Mouse (Mus musculus) neural tube, embryonic 13.5 days (tissue): Measurements from ENCODE around the gene Wnt5a. TPM values are rescaled to one million over a fixed set of nuclear protein-coding genes. Genes with fewer than 3 reads are reported as not detected.

Source experiments
- ATAC-seq: fragments of 200-750 bp; cut with Nextera tagmentation; 2 replicates; pipeline ENCODE4 v1.8.0; 2017; ENCODE audit warnings: low read depth, mild to moderate bottlenecking, moderate TSS enrichment, moderate library complexity
- H3K27ac ChIP-seq: fragments of 300-500 bp; sonication (generic); replicated peaks from 2 replicates; pipeline ENCODE4 v1.5.1; 2015; ENCODE audit warnings: moderate library complexity, mild to moderate bottlenecking, inconsistent platforms
- H3K27me3 ChIP-seq: fragments of 300-500 bp; sonication (generic); 2 replicates; pipeline ENCODE4 v1.6.1; 2015; ENCODE audit warnings: mild to moderate bottlenecking, inconsistent platforms
- H3K36me3 ChIP-seq: fragments of 300-500 bp; sonication (generic); 2 replicates; pipeline ENCODE4 v1.6.1; 2015; ENCODE audit warnings: mild to moderate bottlenecking, inconsistent platforms
- H3K4me1 ChIP-seq: fragments of 300-500 bp; sonication (generic); replicated peaks from 2 replicates; pipeline ENCODE4 v1.6.1; 2015; ENCODE audit warnings: inconsistent platforms
- H3K4me2 ChIP-seq: fragments of 300-500 bp; sonication (generic); 2 replicates; pipeline ENCODE4 v1.6.1; 2015; ENCODE audit warnings: inconsistent platforms, mild to moderate bottlenecking, moderate library complexity
- H3K4me3 ChIP-seq: fragments of 300-500 bp; sonication (generic); 2 replicates; pipeline ENCODE4 v1.5.1; 2015; ENCODE audit warnings: mild to moderate bottlenecking, inconsistent platforms
- H3K9ac ChIP-seq: fragments of 300-500 bp; sonication (generic); 2 replicates; pipeline ENCODE4 v1.6.1; 2015; ENCODE audit warnings: moderate library complexity, mild to moderate bottlenecking, inconsistent platforms
- H3K9me3 ChIP-seq: fragments of 300-500 bp; sonication (generic); 2 replicates; pipeline ENCODE4 v1.6.1; 2016; ENCODE audit warnings: inconsistent platforms
- WGBS: fragments of 180-500 bp; shearing (Covaris S2); methylation state at CpG from one replicate; pipeline ENCODE4 v1.1.7; 2015; 5-methylcytosine and 5-hydroxymethylcytosine counted together
- polyA plus RNA-seq: library from polyadenylated mRNA; unstranded; fragments of >200 nt; fragmentation: Nextera tagmentation; extraction: Ambion mirVana; gene quantifications from 2 replicates; pipeline ENCODE4 v1.2.1, GENCODE M21; 2015

Wnt5a gene
- polyA plus RNA-seq, 1 experiment from 2014 or later: 11.2 TPM

DNA sequence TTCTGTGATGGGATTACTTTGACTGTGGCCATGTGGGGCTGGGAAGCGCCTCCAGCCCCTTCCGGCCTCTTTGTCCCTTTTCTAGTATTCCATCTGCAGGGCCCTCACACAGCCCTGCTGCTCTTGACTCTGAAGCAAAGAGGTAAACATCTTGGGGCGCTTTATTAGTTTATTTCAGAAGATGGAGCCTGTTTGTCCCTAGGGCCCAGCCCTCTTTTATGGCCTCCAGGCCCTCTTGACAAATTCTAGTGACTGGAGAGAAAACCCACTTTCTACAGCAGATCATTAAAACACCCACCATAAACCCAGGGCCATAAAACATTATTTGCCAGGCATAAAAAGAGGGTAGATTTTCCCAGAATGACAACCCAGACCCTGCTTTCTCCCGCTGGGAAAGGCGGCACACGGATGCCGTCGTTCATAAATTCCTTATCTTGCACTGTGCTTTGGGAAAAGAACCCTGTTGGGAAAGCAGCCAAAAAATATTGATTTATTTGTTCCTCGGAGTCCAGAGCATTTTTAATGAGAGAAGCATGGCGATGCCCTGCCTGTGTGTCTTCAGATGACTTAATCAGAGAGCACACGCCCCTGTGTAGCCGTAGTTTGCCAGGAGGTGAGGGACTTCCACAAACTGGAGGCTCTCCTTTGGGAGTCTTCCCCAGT is 3.2 kb upstream of the Wnt5a start:
- Histone ChIP-seq H3K4me2 (no peak overlapping the region), H3K36me3 (no peaks in the 10 kb centered on the region), H3K4me3 (no peak overlapping the region), H3K27ac (no peak overlapping the region), H3K9me3 (no peaks in the 10 kb centered on the region), H3K9ac (no peak overlapping the region), H3K27me3 (peaks cover 38% of the 10 kb centered on the region), H3K4me1 (peaks cover 36% of the 10 kb centered on the region)
- no peak for ATAC-seq
- WGBS: 15% methylated on average over 12 of the region's 12 CpGs

DNA sequence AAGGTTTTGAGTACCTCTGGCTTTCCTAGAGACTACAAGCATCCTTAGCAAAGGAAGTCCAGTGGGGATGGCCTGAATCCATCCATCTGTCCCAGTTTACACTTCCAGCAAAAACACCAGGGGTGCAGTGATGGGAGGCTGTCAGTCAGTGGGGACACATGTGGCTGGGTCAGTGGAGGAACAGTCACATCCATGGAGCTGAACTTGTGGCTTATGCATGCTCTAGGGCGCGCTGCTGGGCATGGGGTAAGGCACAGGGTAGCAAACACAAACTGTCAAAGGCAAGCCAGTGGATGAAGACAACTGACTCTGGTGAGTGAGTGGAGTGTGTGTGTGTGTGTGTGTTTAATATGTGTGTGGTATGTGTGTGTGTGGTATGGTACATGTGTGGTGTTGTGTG is 1.3 kb upstream of the Wnt5a start:
- H3K4me3 ChIP-seq: no peak overlapping the region
- WGBS: 82% methylated on average over 2 of the region's 2 CpGs
- H3K36me3 ChIP-seq: no peaks in the 10 kb centered on the region

DNA sequence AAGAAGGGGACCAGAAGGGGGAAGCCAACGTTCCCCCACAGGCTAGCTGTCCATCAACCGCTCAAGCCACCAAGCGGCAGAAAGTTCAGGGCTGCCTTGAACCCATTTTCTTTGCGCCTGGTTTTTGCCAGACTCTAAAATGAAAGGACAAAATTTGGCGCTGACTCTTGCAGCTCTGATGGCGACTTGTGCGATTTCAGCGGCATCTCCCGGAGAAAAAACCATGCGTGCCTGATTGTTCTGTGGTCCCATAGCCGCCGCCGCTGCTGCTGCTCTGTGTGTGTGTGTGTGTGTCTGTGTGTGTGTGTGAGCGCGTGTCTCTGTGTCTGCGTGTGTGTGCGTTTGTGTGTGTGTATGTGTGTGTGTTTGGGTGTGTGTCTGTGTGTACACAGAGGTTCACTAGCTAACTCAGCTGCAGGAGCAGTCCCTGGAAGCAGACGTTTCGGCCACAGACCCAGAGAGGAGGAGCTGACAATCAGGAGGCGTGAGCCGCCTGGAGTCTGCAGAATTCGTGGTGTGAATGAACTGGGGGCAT is 568 bp downstream of the Wnt5a start:
- ATAC-seq: peak; percentile 56
- 0% methylated on average over 22 of the region's 22 CpGs for WGBS
- peak overlapping the region; percentile 77 for H3K9ac ChIP-seq
- H3K9me3 ChIP-seq: no peaks in the 10 kb centered on the region
- H3K36me3 ChIP-seq: no peaks in the 10 kb centered on the region
- H3K4me2 ChIP-seq: peak overlapping the region; percentile 92
- peak overlapping the region; percentile 60 for H3K4me3 ChIP-seq
- peaks cover 65% of the 10 kb centered on the region for H3K27me3 ChIP-seq
- peak overlapping the region; percentile 84 for H3K27ac ChIP-seq
- H3K4me1 ChIP-seq: peaks cover 72% of the 10 kb centered on the region

More for the DNA sequence above, 1.3 kb upstream of the Wnt5a start:
- peaks cover 54% of the 10 kb centered on the region for H3K4me1 ChIP-seq
- ATAC-seq: no peak
- H3K9me3 ChIP-seq: no peaks in the 10 kb centered on the region
- no peak overlapping the region for H3K4me2 ChIP-seq
- peaks cover 48% of the 10 kb centered on the region for H3K27me3 ChIP-seq
- H3K27ac ChIP-seq: no peak overlapping the region
- H3K9ac ChIP-seq: no peak overlapping the region

DNA sequence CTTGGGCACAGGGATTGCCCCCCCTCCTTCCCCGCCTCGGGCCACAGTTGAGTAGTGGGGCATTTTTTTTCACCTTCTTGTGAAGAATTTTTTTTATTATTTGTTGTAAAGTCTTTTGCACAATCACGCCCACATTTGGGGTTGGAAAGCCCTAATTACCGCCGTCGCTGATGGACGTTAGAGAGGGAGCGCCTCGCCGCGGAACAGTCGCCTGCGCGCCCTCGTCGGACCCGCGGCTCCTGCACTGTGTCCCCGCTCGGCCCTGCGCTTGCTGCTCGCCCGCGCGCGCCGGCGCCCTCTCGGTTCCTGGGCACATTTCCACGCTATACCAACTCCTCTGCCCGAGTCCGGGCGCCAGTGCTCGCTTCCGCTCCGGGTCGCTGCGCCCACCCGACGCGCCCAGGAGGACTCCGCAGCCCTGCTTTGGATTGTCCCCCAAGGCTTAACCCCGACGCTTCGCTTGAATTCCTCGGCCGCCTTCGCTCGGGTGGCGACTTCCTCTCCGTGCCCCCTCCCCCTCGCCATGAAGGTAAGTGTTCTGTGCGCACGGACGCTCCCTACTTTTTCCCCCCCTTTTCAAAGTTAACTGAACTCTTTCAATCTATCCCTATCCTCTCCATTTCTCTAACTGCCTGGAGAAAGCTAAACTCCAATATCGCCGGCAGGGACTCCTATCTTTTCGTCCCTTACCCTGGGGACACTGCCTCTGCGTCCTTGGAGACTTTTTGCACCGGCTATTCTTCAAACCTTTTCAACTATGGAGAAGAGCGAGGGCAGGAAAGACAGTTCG is 1.2 kb downstream of the Wnt5a start:
- Histone ChIP-seq H3K36me3 (no peaks in the 10 kb centered on the region), H3K4me2 (peak overlapping the region; percentile 92), H3K9ac (peak overlapping the region; percentile 77), H3K9me3 (no peaks in the 10 kb centered on the region), H3K27ac (peak overlapping the region; percentile 84), H3K27me3 (peaks cover 66% of the 10 kb centered on the region), H3K4me1 (peaks cover 78% of the 10 kb centered on the region), H3K4me3 (peak overlapping the region; percentile 60)
- WGBS: under 1% methylated on average over 62 of the region's 62 CpGs
- peak; percentile 54 for ATAC-seq

DNA sequence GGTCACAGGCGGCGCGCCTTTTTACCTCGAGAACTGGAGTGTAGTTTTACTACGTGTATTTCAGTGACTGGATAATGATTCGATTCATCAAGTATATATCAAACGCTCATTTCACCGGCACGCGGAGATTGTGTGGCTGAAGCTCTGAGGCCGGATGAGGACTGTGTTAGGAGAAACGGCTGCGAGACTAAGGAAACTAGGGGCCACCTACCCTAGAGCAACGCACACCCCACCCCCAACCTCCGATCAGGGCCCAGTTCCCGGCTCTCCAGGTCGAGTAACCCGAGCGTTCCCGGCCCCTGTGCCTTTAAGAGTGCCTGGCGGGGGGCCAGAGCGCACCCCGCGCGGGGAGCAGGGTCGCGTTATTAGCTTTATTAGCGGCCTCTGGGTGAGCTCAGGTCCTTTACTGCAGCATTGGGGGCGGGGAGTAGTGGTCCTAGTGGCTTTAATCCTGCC is 1.9 kb downstream of the Wnt5a start:
- Histone ChIP-seq H3K4me2 (peak overlapping the region; percentile 92), H3K27ac (peak overlapping the region; percentile 84), H3K9ac (peak overlapping the region; percentile 77), H3K4me1 (peaks cover 78% of the 10 kb centered on the region), H3K9me3 (no peaks in the 10 kb centered on the region), H3K4me3 (peak overlapping the region; percentile 60), H3K27me3 (peaks cover 66% of the 10 kb centered on the region), H3K36me3 (no peaks in the 10 kb centered on the region)
- peak; percentile 25; the same call in 1 of the 2 replicates for ATAC-seq
- WGBS: under 1% methylated on average over 29 of the region's 29 CpGs

DNA sequence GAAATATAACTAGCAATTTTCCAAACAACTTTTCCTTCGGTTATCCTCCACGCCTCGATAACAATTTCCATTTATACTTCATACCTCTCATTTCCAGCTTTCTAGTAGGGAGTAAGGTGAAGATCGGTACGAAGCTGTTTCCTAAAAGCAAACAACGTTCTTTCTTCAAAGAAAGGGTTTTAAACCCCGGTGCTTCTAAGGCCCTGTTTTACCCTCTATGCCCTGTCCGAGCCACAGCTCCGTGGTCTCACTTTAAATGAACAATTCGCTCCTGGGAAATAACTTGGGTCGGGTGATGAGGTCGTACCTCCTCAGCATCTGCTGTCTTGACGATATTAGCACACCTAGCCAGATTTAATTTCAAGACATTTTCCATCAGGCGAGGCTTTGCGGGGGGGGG is 2.5 kb downstream of the Wnt5a start:
- Histone ChIP-seq H3K36me3 (no peaks in the 10 kb centered on the region), H3K4me1 (peaks cover 80% of the 10 kb centered on the region), H3K4me3 (peak overlapping the region; percentile 60), H3K27ac (peak overlapping the region; percentile 84; the same call in 1 of the 2 replicates), H3K9me3 (no peaks in the 10 kb centered on the region), H3K9ac (peak overlapping the region; percentile 77), H3K27me3 (peaks cover 66% of the 10 kb centered on the region), H3K4me2 (peak overlapping the region; percentile 92)
- no peak for ATAC-seq
- WGBS: under 1% methylated on average over 15 of the region's 15 CpGs

DNA sequence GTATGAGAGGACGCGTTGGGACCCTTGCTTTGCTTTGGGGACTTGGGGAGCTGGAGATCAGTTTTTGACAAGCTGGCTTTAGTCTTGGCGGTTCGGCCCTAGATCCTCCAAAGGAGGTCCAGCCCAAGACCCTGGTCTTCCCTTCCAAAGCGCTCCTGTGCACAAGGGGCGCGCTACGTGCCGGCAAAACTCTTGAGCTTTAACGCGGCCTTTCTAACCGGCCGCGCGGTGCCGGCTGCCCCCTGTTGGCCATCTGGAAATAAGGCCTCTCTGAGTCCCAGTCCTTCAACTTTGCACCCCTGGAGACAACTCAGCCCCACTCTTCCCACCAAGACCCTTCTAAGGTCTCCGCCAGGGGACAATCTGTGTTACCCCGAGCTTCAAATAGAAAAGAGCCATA is 2.9 kb downstream of the Wnt5a start:
- Histone ChIP-seq H3K4me2 (peak overlapping the region; percentile 92), H3K9me3 (no peaks in the 10 kb centered on the region), H3K4me3 (peak overlapping the region; percentile 60), H3K27ac (peak overlapping the region; percentile 84; the same call in 1 of the 2 replicates), H3K9ac (peak overlapping the region; percentile 77), H3K4me1 (peaks cover 80% of the 10 kb centered on the region), H3K27me3 (peaks cover 67% of the 10 kb centered on the region), H3K36me3 (no peaks in the 10 kb centered on the region)
- WGBS: 2% methylated on average over 18 of the region's 18 CpGs
- ATAC-seq: peak; percentile 6; the same call in 1 of the 2 replicates

DNA sequence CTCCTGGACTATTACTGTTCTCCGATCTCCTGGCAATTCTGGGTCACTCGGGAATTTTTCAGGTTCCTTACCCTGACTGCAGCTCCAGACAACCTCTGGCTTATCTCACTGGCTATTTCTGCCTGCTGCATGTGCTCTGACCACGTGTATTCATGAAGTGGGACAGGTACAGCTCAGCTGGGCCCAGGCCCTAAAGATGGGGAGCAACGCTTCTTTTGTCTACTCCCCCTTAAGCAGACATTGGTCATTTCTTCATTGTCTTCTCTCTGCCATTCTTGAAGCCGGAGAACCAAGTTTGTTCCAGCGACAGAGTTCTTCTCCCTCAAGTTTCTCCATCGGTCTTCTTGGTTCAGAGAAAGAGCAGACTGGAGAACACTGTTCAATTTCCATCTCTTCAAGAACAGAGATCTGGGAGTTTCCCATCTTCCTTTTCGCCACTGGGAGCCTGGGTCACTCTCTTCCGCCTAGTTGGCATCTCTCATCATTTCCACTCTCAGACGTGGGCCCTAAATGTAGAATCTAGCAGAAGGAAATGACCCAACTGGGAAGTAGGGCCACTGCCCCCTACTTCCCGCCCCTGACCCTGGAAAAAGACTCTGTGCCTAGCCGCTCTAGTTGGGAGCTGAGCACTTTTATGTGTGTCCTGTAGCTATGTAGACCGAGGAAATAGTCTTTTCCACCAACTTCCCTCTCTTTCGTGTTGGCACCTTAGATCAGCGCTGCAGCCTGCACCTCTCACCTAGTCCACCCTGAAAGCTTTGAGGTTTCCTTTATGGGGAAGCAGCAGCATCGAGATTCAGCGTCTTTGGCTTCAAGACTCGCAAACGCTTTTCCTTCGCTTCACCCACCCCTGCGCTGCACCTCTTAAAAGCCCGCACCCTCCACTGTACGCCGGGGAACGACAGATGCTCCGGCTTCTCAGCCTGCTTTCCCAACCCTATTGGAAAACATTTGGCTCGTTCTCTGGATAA is 4.0 kb downstream of the Wnt5a start:
- Histone ChIP-seq H3K27me3 (peaks cover 67% of the 10 kb centered on the region), H3K4me2 (peak overlapping the region; percentile 92), H3K4me3 (peak overlapping the region; percentile 60), H3K9me3 (no peaks in the 10 kb centered on the region), H3K9ac (peak overlapping the region; percentile 77), H3K27ac (no peak overlapping the region), H3K36me3 (no peaks in the 10 kb centered on the region), H3K4me1 (peaks cover 88% of the 10 kb centered on the region)
- WGBS: 13% methylated on average over 27 of the region's 27 CpGs
- no peak for ATAC-seq

DNA sequence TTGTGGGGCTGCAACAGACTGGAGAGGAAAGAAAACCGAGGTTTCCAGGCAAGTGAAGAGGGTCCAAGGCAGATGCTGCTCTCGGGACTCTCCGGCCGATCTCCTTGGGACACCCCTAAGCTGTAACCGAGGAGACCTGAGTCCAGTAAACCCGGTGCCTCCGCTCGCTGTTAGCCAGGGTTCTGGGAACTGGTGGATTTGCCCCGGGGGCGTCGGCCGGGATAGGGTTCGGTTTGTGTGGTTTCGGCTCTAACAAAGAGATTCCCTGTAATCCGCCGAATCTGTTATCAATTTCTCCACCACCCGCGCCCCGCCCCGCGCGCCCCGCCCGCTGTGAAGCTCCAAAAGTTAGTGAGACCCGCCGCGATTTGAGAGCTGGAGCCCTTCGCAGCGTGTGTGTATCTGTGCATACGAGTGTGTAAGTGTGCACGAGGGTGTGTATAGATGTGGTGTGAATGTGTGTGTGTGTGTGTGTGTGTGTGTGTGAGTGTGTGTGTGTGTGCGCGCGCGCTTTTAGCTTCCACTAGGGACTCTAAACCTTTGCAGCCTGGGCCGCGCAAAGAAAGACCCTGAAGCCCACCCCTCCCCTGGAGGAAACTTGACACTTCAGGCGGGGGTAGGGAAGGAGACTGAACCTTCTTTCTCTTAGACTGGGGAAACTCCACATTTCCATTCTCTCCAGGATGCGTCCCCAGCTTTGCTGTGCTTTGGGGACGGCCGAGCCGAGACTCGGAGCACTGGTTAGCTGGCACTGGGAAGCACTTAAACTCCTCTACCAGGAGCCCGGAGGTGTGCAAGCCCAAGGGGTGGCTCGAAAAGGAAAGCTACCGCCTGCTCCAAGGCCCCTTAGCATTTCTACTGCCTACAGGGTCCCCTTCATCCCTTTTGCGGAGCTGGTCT is 5.1 kb downstream of the Wnt5a start:
- peak overlapping the region; percentile 60 for H3K4me3 ChIP-seq
- H3K27me3 ChIP-seq: peaks cover 63% of the 10 kb centered on the region
- peak overlapping the region; percentile 77 for H3K9ac ChIP-seq
- peak overlapping the region; percentile 24; the same call in 1 of the 2 replicates for H3K27ac ChIP-seq
- no peak for ATAC-seq
- H3K9me3 ChIP-seq: no peaks in the 10 kb centered on the region
- WGBS: under 1% methylated on average over 46 of the region's 47 CpGs
- peaks cover 78% of the 10 kb centered on the region for H3K4me1 ChIP-seq
- peak overlapping the region; percentile 92 for H3K4me2 ChIP-seq
- H3K36me3 ChIP-seq: no peaks in the 10 kb centered on the region

DNA sequence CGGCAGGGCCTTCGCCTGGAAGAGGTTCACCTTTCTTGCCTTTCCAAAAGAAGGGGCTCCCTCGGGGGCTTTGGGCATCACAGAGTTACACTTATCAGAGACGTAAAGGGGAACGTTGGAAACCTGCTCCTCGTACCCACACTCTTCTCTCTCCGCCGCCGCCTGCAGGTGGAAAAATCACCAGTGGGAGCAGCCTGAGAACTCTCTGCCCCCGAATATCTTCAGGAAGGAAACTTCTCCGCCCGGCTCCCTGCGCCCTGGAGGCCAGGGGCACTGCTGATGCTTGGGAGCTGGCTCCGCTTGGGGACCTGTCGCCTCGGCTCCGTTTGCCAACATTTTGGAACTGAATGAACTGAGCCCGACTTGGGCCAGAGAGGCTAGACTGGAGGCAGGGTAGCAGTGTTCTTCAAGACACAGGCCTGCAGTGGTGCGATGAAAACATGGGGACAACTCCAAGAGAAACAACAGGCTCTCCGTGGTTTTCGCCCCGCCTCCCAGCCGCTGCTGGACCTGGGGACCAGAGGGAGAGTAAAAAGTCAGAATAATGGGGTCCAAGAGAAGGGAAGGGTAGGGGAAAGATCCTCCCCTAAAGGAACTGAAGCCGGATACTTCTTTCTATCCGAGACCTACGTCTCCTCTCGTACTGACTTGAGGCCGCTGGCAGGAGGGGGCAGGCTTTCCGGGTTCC is 5.9 kb downstream of the Wnt5a start:
- peaks cover 65% of the 10 kb centered on the region for H3K27me3 ChIP-seq
- H3K27ac ChIP-seq: peak overlapping the region; percentile 24; the same call in 1 of the 2 replicates
- H3K36me3 ChIP-seq: no peaks in the 10 kb centered on the region
- WGBS: 1% methylated on average over 29 of the region's 29 CpGs
- peak overlapping the region; percentile 77 for H3K9ac ChIP-seq
- H3K9me3 ChIP-seq: no peaks in the 10 kb centered on the region
- H3K4me1 ChIP-seq: peaks cover 76% of the 10 kb centered on the region
- no peak for ATAC-seq
- H3K4me2 ChIP-seq: peak overlapping the region; percentile 92
- H3K4me3 ChIP-seq: peak overlapping the region; percentile 60
